Mouse (Mus musculus) kidney, postnatal 25 days (tissue): ENCODE results near the gene Hist2h4.

Experiments used
- DNase-seq, 2 experiments: peaks; one replicate each; pipeline ENCODE4 v3.0.0; 2021; ENCODE audit warnings: mixed read lengths in 2 of 2

The Hist2h4 gene

GRCm38 (mm10) chr3:96245003-96245886 lies 17.9 kb downstream of the Hist2h4 start, which contains the start of gene Hist2h2aa1:
TSS of gene Hist2h2aa1 (plus strand) at chr3:96245497.
- DNase-seq: peak; percentile 82 to 93

- peak in 1 of 2 experiments; percentile 61 for DNase-seq
Measured at GRCm38 (mm10) chr3:96243921-96244572, 19.1 kb downstream of the Hist2h4 start.

GRCm38 (mm10) chr3:96240799-96241197 lies 22.3 kb downstream of the Hist2h4 start:
- DNase-seq: no peak

- DNase-seq: peak; percentile 96 to 97
Measured at GRCm38 (mm10) chr3:96239949-96240798, 22.9 kb downstream of the Hist2h4 start, which contains the start of gene Hist2h2aa2. TSS of gene Hist2h2aa2 (minus strand) at chr3:96240276.

GRCm38 (mm10) chr3:96238954-96239793 lies 23.9 kb downstream of the Hist2h4 start, which contains the start of gene Hist2h3c2:
TSS of gene Hist2h3c2 (minus strand) at chr3:96239127.
- DNase-seq: peak in 1 of 2 experiments; percentile 73

GRCm38 (mm10) chr3:96237904-96238511 lies 25.1 kb downstream of the Hist2h4 start:
- DNase-seq: no peak

- no peak for DNase-seq
Measured at GRCm38 (mm10) chr3:96237335-96237903, 25.7 kb downstream of the Hist2h4 start.

- DNase-seq: no peak
Measured at GRCm38 (mm10) chr3:96236834-96237334, 26.2 kb downstream of the Hist2h4 start.

- DNase-seq: no peak
Measured at GRCm38 (mm10) chr3:96235836-96236235, 27.3 kb downstream of the Hist2h4 start.

GRCm38 (mm10) chr3:96234914-96235313 lies 28.2 kb downstream of the Hist2h4 start:
- no peak for DNase-seq

GRCm38 (mm10) chr3:96231758-96232120 lies 31.4 kb downstream of the Hist2h4 start:
- no peak for DNase-seq

- no peak for DNase-seq
Measured at GRCm38 (mm10) chr3:96230910-96231757, 32.0 kb downstream of the Hist2h4 start.

- DNase-seq: no peak
Measured at GRCm38 (mm10) chr3:96230404-96230803, 32.7 kb downstream of the Hist2h4 start.

GRCm38 (mm10) chr3:96228828-96229227 lies 34.3 kb downstream of the Hist2h4 start:
- DNase-seq: no peak

- DNase-seq: no peak
Measured at GRCm38 (mm10) chr3:96226695-96227648, 36.1 kb downstream of the Hist2h4 start.

- DNase-seq: no peak
Measured at GRCm38 (mm10) chr3:96225421-96225820, 37.7 kb downstream of the Hist2h4 start.

GRCm38 (mm10) chr3:96222774-96223173 lies 40.3 kb downstream of the Hist2h4 start:
- DNase-seq: no peak

GRCm38 (mm10) chr3:96221640-96222038 lies 41.5 kb downstream of the Hist2h4 start:
- no peak for DNase-seq
